Mouse (Mus musculus): ENCODE results near the gene Ptgis.

The Ptgis gene

GRCm38 (mm10) chr2:167189291-167190075 lies 50.9 kb downstream of the Ptgis start:
- no peak for DNase-seq (ENCODE audit: low spot score)

GRCm38 (mm10) chr2:167188315-167189207 lies 51.8 kb downstream of the Ptgis start:
- DNase-seq (ENCODE audit: low spot score) = peak; percentile 79

GRCm38 (mm10) chr2:167187119-167187518 lies 53.3 kb downstream of the Ptgis start:
- DNase-seq (ENCODE audit: low spot score) = no peak

GRCm38 (mm10) chr2:167186544-167186943 lies 53.9 kb downstream of the Ptgis start:
- DNase-seq (ENCODE audit: low spot score) = no peak

GRCm38 (mm10) chr2:167186003-167186402 lies 54.4 kb downstream of the Ptgis start:
- no peak for DNase-seq (ENCODE audit: low spot score)

- no peak for DNase-seq (ENCODE audit: low spot score)
Measured at GRCm38 (mm10) chr2:167185432-167185831, 55.0 kb downstream of the Ptgis start.

- no peak for DNase-seq (ENCODE audit: low spot score)
Measured at GRCm38 (mm10) chr2:167181662-167182389, 58.6 kb downstream of the Ptgis start.

GRCm38 (mm10) chr2:167181096-167181495 lies 59.3 kb downstream of the Ptgis start:
- no peak for DNase-seq (ENCODE audit: low spot score)

GRCm38 (mm10) chr2:167179301-167179700 lies 61.1 kb downstream of the Ptgis start:
- DNase-seq (ENCODE audit: low spot score) = no peak

GRCm38 (mm10) chr2:167177231-167177641 lies 63.2 kb downstream of the Ptgis start:
- no peak for DNase-seq (ENCODE audit: low spot score)

- no peak for DNase-seq (ENCODE audit: low spot score)
Measured at GRCm38 (mm10) chr2:167175284-167175683, 65.1 kb downstream of the Ptgis start.

GRCm38 (mm10) chr2:167173051-167173875 lies 67.1 kb downstream of the Ptgis start:
- peak; percentile 41 for DNase-seq (ENCODE audit: low spot score)

GRCm38 (mm10) chr2:167167515-167168212 lies 72.7 kb downstream of the Ptgis start:
- DNase-seq (ENCODE audit: low spot score) = peak; percentile 36

GRCm38 (mm10) chr2:167163600-167163999 lies 76.8 kb downstream of the Ptgis start:
- no peak for DNase-seq (ENCODE audit: low spot score)

GRCm38 (mm10) chr2:167163134-167163533 lies 77.3 kb downstream of the Ptgis start:
- DNase-seq (ENCODE audit: low spot score) = no peak

GRCm38 (mm10) chr2:167162516-167163021 lies 77.8 kb downstream of the Ptgis start:
- no peak for DNase-seq (ENCODE audit: low spot score)

- no peak for DNase-seq (ENCODE audit: low spot score)
Measured at GRCm38 (mm10) chr2:167159721-167160120, 80.7 kb downstream of the Ptgis start.

- no peak for DNase-seq (ENCODE audit: low spot score)
Measured at GRCm38 (mm10) chr2:167158780-167159179, 81.6 kb downstream of the Ptgis start.

- DNase-seq (ENCODE audit: low spot score) = no peak
Measured at GRCm38 (mm10) chr2:167156118-167156715, 84.2 kb downstream of the Ptgis start.

GRCm38 (mm10) chr2:167155541-167155973 lies 84.8 kb downstream of the Ptgis start:
- DNase-seq (ENCODE audit: low spot score) = no peak
